Mouse (Mus musculus) adrenal gland, adult 18-20 months (tissue): ENCODE results near the gene Glrx. TPM values are rescaled to one million over a fixed set of nuclear protein-coding genes. Genes with fewer than 3 reads are reported as not detected.
A peak's percentile ranks its signal among the peaks of the same experiment; 100 is the strongest.
"Not testable (repeated sequence)": the region's sequence is repeated elsewhere in the genome, so short reads cannot be mapped to it uniquely, and the experiment has no call there.

Experiments
- DNase-seq, 2 experiments: peaks; one replicate each; pipeline ENCODE4 v3.0.0; 2021 to 2022; ENCODE audit warnings: low spot score in 2 of 2
- total RNA-seq, 2 experiments: library from RNA; stranded (reverse); gene quantifications; 1 replicate in 1 of 2; 2 replicates in 1 of 2; pipeline ENCODE4 v1.2.3; 2021

Gene Glrx
- total RNA-seq, 2 experiments from 2014 or later = 23.4 to 24.7 TPM

DNA sequence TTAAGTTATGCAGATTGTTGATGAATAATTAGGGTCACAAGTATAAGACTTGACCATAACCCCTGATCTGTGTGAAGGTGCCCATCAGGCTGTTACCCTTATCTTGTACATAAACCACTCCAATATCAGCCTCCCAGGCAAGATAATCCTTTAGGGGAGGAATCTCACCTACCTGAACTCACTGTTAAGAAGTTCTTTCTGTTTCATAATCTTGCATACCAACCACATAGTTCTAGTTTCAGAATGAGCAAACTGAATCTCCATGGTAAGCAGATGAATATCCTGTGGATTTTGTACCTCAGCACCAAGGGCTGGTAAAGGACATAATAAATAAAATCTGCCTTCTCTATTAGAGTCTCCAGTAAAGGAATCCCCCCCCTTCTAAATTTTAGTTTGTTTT is 7.0 kb upstream of the Glrx start:
- DNase-seq = no peak

DNA sequence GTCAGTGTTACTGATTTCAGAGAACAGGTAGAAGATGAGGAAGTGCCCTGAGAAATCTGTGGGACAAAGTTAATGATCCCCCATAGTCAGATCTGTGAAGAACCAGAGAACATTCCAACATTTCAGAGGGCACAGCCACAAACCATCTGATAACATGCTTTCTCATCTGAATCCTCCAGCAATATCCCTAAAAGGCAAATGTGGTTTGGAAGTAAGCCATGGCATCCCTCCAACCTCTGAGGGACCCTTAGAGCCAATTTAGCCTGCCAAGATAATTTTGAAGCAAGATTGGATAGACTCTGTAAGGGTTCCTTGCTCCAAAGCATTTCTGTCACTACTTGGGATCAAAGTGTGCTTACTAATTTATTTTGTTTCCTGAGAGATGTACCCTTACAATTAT is 6.2 kb upstream of the Glrx start:
- no peak for DNase-seq

DNA sequence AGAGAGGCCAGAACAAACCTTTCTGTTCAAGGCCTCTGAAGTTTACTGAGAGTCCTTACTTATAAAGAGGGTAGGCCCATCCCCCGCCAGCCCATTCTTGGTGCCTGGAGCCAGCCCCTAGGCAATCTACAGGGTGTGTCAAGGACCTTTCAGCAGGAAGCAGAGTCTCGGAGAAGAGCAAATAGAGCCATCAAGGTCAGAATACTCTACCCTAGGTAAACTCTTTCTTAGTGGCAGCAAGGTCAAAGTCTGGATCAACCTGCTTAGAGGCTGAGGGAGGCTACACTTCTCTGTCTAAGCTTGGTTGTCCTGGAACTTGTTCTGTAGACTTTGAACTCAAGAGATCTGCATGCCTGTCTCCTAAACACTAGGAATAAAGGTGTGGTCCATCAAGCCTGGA is 4.2 kb upstream of the Glrx start:
- DNase-seq = no peak

DNA sequence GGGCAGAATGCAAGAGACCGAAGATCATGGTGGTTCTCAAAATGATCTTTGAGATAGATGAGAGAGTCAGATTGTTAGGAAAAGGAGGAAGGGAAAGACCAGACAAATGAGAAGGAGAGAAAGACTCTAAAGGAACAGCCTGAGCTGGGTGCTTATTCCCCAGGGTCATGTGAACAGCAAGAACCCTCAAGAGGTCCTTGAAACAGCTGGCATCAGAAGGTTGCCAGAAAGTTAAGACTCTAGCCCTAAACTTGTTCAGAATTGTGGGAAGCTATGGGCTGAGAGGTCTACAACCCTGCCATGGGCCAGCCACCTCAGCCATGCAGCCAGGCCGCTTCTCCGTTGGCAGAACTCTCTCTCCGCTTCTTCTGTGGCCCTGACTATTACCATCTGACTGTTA is 1.2 kb upstream of the Glrx start:
- DNase-seq = no peak

DNA sequence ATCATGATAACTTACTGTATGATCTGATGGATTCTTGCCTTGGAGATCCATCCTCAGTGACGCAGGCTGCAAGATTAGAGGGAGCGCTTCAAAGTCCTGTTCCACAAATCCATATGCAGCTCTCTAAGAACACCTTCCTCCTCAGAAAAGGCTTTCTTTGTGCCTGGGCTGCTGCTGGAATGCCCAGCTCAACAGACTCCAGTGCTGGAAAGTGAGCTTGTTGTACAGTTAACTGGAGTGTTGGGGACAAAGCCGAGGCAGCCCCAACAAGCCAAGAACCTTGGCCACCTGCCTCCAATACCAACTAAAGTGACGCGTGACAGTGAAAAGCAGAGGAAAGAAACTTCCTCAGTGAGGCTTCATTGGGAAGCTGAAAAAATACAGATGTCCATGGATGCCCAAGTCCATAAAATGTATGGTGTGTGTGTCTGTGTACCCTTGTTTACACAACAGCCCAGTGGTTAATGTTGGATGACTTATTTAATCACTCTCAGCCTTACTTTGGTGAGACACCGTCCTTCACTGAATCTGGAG is 1.2 kb downstream of the Glrx start:
- DNase-seq = no peak

DNA sequence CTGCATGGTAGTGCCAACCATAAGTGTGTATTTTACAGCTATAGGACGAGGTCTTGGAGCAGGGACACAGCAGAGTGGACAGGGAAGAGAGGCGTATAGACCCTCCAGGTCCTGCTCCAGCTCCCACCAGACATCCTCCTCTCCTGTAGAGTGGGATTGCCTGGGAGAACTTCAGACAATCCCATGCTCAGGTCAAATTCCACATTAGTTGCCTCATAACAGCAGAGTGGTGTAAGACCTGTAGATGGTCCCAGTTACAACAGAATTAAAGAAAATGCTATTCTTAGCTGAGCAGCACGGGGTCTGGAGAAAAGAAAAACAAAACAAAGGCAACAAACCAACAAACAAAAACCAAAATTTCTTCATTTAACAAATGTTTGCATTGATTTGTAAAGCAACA is 2.3 kb downstream of the Glrx start:
- no peak for DNase-seq

DNA sequence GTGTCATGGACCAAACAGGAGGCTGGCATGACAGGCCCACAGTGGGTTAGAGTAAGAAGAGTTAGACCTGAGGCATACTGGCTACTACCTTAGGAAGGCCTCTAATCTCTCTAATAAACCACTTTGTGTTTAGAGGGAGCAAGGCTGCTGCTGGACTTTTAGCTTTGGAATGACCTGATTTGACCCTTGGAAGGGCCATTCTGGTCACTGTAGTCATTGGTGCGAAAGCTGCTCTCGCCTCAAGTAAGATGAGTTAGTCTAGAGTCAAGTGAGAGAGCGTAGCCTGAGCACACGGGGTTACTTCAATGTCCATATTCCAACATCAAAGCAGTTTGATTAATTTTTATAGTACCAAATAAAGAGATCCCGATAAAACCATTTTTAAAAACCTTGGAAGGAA is 3.7 kb downstream of the Glrx start:
- no peak for DNase-seq

DNA sequence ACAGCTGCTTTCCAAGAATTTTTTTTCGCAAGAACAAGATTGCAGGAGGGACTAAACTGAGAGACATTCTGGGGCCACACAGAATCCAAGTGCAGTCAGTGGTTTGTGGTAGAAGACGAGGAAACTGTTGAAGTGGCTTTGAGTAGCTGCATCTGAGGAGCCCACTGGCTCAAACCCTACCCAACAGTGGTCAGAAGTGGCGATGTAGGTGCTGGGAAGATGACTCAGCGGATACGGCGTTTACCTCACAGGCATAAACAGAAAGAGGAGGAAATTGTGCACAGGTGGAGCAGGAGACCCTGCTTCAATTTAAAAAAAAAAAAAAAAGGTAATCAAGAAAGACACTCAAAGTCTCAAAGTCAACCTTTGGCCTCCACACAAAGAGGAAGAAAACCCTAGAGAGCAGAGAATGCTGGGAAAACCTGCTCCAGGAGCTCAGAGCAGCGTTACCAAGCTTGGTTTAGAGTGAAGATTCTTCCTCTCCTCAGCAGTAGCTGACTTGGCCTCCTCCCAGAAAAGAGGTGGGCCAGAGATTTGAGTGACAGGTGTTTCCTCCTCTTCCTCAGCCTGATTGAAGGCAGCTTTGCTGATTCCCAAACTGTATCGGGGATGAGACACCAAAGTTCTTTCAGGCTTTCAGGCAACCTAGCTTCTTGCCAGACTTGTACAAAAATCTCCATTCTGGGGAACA is 4.5 kb downstream of the Glrx start:
- no peak for DNase-seq

DNA sequence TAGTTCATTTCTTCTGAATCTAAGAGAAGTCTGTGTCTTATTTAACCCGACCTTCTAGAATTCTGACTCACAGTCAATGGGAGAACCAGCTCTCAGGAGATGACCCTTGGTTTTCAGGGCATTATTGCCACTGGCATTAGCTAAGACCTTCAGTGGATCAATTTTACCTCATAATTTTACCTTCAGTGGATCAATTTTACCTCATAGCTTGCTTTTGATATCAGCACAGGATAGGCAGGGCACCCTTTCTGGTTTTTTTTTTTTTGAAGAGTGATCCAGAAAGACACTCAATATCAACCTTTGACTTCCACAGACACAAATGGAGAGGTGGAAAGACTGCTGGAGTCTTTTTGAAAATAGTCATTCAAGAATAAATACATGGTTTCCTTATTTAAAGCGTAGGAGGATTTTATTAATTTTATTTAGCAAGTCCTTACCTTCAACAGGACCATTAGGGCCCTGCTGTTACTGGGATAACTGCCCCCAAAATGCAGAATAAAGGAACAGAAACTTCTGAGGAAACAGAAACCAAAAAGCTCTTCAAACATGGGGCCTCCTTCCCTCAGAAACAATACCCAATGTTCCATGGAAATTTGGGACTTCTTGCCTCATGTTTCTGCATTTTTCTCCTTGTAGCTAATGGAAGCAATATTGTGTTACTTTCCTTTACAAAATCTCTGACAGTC is 5.3 kb downstream of the Glrx start:
- DNase-seq = no peak

DNA sequence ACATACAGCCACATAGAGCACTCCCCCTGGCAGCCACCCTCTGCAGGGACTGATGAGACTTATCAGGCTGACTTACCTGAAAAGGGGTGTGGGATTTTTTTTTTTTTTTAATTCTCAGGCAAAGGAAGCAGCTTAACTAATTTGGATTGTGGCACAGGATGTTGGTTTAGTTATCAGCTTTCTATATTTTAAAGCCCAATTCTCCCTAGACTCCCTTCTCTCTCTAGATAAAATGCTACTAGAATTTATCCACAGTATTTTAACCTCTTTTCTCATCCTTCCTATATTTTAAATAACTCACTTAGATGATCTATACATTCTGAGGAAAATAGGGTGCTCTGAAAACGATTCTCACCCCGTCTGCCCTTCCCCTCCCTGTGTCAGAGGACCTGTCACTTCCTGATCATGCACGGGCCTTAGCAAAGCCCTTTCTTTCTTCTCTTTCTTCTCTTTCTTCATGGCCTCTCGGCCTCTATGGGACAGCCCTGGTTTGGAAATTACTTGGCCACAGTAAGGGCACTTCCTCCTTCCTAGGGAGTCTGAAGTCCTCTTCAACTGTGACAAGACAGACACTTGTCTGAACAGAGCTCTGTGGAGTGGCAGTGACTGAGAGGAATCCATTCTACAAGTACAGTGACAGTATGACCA is 6.0 kb downstream of the Glrx start:
- DNase-seq = no peak

DNA sequence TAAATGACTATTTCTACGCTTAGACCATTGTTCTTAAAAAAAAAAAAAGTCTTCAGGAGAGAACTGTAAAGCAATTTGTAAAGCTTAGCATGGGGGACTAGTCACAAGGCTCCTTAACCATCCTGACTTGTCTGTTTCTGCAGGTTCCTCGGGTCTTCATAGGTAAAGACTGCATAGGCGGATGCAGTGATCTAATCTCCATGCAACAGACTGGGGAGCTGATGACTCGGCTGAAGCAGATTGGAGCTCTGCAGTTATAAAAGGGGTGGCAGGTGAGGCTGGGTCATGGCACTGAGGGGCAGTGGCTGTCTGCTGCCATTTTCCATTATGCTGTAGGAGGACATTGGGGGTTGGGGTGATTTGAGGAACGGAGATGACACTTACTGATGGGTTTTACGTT is 7.4 kb downstream of the Glrx start:
- DNase-seq = no peak

DNA sequence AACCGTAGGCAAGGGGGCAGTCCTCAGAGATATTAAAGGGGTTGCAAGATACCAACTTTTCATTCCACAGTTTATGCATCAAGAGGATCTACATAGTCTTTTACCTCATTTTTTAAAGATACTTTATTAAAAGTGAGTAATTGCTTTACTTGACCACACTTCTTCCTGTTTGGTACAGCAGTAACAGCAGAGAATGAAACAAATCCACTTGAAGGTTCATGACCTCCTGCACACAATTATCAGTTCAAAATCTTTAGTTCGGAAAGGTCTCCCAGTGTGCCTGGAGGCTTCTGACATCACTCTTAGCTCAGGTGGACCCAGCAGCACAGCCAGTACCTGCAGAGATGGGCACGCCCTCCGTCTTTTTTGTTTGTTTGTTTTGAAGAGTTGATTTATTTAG is 12.4 kb downstream of the Glrx start:
- no peak for DNase-seq

DNA sequence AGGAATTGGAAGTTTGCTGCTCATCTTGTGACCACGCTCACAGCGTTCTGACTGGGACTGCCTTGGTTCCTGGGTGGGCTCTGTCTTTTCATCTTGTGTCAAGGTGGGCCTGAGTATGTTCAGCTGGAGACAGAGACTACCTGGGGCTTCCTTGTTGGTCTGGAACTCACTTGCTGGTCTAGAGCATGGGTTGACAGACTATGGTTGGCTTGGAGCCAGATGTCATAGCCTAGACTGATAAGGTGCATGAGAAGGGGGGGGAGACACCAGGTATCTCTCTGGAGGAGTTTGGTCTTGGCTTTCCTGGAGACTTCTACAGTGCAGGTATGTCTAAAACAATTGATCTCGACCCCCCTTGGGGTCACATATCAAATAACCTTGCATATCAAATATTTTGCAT is 13.4 kb downstream of the Glrx start:
- no peak for DNase-seq

DNA sequence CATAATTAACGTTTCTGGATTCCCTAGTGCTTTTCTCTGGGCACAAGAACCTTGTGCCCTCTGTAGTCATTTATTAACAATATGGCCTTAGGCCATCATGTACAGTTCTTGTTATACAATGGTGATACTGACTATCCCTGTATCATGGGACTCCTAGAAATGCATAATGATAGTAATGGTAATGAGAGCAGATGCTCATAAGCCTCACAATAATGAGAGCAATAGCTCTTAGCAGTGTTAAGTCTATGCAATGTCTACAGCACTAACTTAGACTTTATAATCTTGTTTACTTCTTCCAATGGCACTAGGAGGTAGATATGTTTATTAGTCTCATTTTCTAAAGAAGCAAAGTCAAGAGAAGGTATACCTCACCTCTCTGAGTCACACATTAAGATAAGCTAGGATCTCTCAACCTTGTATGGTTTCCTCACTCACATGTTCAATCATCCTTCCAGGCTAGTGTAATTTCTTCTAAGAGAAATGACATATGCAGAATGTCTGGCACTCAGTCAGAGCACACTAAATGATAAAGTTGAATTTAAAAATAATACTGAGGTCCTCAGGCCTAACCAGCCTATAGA is 19.7 kb downstream of the Glrx start:
- no peak for DNase-seq

DNA sequence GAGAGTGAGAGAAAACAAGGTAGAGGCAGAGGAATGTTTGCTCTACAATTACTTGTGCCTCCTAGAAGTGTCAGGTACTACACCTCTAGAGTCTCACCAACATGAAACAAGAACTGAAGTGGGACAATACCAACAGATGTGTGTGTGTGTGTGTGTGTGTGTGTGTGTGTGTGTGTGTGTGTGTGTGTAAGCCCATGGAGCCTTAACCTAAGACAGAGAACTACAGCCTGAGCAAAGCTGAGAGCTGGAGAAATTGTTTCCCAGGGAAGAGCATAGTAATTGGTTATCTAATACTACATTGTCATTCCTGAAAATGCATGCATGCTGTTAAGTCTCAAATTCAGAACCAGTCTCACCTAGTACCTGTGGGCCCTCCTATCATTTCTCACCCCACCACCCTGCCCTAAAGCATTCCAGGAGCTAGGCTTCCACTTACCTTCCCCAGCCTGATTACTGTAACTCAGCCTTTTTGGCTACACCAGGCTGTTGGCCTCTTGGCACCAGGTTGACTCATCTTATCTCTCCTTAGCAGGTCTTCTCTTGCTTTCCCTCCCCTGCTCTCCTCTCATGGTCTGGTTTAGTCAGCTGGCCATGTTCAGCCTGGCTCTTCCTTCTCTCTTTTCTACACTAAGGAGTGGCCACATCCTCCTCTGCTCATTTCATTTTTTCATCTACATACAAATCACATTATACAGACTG is 26.0 kb downstream of the Glrx start:
- no peak for DNase-seq

DNA sequence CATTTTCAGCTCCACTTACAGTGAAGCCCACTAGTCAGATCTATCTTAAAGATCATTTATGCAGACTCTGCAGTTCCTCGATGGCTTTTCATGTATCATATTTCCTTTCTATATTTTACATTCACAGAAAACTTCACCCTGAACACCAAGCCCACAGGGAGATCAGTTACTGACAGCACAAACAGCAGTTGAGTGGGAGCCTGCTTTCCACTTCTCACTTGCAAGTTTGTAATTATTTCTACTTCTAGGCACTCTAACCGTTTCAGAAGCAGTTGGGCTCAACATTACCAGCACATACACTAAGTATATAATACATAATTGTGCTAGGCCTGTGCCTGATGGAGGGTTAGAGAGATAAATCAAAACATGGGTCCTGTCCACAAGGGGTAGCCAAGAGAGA is 28.2 kb downstream of the Glrx start:
- DNase-seq = no peak

DNA sequence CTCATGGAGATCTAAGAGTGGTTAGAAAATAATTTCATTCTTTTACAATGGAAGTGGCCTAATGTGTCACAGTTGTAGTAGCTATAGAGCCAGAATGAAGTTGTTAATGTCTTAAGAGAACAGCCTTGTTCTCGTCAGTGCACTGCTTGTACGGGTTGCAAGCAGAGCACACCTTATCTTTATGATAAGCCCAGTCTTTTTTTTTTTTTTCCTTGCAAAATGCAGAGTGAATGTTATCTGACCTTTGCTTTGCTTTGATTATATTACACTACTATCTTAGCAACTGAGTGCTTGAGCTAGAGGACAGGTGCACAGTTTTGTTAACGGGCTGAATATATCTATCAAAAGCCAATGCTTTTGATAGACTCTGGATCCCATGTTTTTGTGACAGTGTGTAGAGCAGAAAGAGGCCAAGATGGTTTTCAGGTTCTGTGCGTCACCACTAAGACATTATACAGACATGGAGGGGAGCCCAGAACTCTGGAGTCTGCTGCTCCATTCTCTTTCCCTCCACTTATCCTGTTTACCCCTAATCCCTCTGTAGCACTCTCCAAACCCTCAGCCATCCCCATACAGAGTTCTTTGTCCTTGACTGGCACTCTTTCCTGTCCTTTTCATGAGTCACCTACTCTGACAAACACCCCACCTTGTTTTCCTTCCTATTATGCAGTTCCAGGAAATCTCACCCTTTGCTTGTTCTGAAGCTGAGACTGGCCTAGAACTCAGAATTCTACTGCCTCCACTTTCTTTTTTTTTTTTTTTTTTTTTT is 35.1 kb downstream of the Glrx start:
- DNase-seq = no peak

DNA sequence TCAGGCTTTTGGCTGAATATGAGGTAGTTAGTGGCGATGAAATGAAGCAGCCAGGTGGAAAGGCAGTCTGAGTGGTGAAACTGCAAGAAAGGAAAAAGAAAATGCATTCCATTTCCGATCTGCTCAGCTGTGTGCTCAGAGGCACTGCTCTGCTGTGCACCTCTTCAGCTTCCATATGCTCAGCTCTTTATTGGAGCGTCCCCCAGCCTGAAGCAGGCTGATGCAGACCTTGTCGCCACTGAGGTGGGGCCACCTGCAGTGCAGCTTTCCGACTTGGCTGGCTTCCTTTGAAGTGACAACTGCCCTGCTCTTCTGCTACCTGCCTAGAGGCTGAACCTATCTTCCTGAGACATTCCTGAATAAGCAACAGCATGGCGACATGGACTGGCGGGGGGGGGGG is 36.5 kb downstream of the Glrx start:
- not testable (repeated sequence) for DNase-seq

DNA sequence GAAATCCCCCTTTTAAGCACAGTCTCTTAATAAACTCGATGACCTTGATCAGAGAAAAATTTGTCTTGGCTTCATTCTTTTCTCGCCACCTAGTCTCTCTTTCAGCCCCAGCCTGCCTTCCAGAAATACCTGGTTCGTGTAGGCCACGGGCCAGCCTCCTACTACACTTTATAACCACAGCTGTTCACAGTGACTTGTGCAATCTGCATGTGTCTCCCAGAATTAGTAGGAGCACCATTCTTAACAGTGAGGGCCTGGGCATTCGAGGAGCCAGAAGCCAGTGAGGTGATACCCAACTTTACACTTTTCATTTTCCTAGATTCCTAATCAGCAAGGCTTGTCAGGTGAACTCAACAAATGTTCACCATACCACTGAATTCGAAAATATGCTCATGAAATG is 36.9 kb downstream of the Glrx start:
- DNase-seq = no peak

DNA sequence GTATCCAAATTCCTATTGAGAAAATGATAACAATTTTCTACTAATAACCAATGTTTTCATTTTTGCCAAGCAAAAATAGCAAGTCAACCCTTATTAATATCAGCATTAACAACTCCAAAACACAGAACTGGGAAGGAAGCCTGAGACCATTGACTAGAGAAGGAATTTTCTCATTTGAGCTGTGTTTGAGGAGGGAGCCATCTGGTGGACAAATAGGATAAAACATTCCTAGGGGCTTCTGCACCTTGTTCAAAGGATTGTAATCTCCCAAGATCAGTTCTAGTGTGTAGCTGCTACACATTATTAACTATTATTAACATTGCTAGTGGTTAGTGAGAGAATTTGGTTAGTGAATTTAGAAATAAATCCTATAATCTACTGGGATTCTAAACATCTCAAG is 38.2 kb downstream of the Glrx start:
- DNase-seq = peak in 1 of 2 experiments; percentile 24

DNA sequence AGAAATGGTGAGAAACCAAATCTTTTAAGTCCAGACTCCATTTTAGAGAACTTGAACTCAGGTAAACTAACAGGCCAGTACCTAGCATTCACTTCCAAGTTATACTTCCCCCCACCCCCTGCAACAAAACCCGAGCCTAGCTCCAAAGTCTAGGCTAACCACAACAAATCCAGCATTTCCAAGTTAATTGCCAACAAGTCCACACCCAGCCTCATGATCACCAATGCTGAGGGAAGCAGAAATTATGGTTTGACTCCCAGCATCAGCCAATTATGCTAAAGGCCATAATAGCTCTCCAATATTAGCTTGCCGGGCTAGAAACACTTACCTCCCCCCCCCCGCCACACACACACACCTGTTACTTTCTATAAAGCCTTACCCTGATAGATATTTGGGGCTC is 40.1 kb downstream of the Glrx start:
- DNase-seq = no peak
